Comparison of ENCODE assay signal across 8 mouse cellular contexts in the genomic region with DNA sequence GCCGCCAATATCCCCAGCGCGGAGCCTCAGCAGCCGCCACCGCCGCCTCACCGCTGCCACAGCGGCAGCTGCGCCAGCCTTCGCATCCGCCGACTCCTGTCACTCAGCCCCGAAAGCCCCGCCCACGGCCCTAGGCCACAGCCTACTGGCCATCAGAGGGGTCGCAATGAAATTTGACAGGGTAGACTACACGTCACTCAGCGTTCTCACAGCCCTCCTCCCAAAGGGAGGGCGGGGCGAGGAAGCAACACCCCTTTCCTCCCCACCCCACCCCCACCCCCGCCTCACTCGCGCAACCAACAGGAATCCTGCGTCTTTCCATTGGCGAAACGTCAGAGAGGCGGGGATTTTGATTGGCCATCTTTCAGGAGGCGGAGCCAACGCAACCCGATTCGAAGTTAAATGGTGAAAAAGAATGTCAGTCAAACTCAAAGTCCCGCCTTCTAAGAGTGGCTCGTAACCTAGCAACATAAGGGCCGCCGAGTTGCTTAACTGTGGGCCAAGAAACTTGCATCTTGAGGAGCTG. TPM values are rescaled to one million over a fixed set of nuclear protein-coding genes. Genes with fewer than 3 reads are reported as not detected.
DNase-seq lines count a peak whose midpoint lies in the region; ATAC-seq lines count a peak whose summit lies in the region.

A gene (minus strand): TSS at position 105 of the 526 bp plus-strand sequence.
A gene (plus strand): TSS at position 448 of the 526 bp plus-strand sequence.

- H3K27ac ChIP-seq in forebrain, embryonic 10.5 days, result peak within 1 kb of the TSS; percentile 89
- H3K27ac ChIP-seq in heart, embryonic 16.5 days (ENCODE audit: low read length), result peak within 1 kb of the TSS; percentile 74
- peak within 1 kb of the TSS; percentile 95 for H3K27ac ChIP-seq in liver, embryonic 15.5 days (replicated peaks)
- no peak within 1 kb of the TSS for H3K27ac ChIP-seq in neural tube, embryonic 12.5 days

- H3K9ac ChIP-seq in heart, embryonic 16.5 days (ENCODE audit: low read length), result peak within 1 kb of the TSS; percentile 88
- H3K9ac ChIP-seq in liver, embryonic 15.5 days, result peak within 1 kb of the TSS; percentile 93
- peak within 1 kb of the TSS; percentile 91 for H3K9ac ChIP-seq in neural tube, embryonic 12.5 days

- H3K36me3 ChIP-seq in forebrain, embryonic 10.5 days (replicated peaks), result peaks cover 14% of the 10 kb centered on the region
- peaks cover 15% of the 10 kb centered on the region for H3K36me3 ChIP-seq in heart, embryonic 16.5 days (ENCODE audit: control insufficient read depth, insufficient read depth)
- H3K36me3 ChIP-seq in liver, embryonic 15.5 days (replicated peaks), result peaks cover 20% of the 10 kb centered on the region
- H3K36me3 ChIP-seq in neural tube, embryonic 12.5 days, result peaks cover 16% of the 10 kb centered on the region

- H3K4me2 ChIP-seq in heart, embryonic 16.5 days (ENCODE audit: low read depth, low read length), result peak within 1 kb of the TSS; percentile 81
- H3K4me2 ChIP-seq in liver, embryonic 15.5 days, result peak within 1 kb of the TSS; percentile 83
- H3K4me2 ChIP-seq in neural tube, embryonic 12.5 days (replicated peaks), result peak within 1 kb of the TSS; percentile 66

- H3K9me3 ChIP-seq in forebrain, embryonic 10.5 days, result 0 out of 2 replicates have a peak, but pooled peaks cover 3% of the 10 kb centered on the region
- H3K9me3 ChIP-seq in heart, embryonic 16.5 days (replicated peaks; ENCODE audit: control insufficient read depth, low read length), result peaks cover 5% of the 10 kb centered on the region; the same call in 1 of the 2 replicates
- H3K9me3 ChIP-seq in liver, embryonic 15.5 days (replicated peaks), result no peaks in the 10 kb centered on the region
- H3K9me3 ChIP-seq in neural tube, embryonic 12.5 days, result no peaks in the 10 kb centered on the region

- peak; percentile 89 for ATAC-seq in CD4-positive, CD25-positive, alpha-beta regulatory T cell, adult 4 months
- ATAC-seq in heart, embryonic 16.5 days (replicated peaks; ENCODE audit: extremely low read depth, insufficient read depth, low FRiP score), result peak; percentile 99
- peak; percentile 91 for ATAC-seq in liver, embryonic 15.5 days (ENCODE audit: insufficient read depth)
- peak; percentile 97 for ATAC-seq in neural tube, embryonic 12.5 days (ENCODE audit: low FRiP score, low read depth)

- H3K4me3 ChIP-seq in forebrain, embryonic 10.5 days, result peak within 1 kb of the TSS; percentile 81
- H3K4me3 ChIP-seq in heart, embryonic 16.5 days (ENCODE audit: low read length), result peak within 1 kb of the TSS; percentile 79
- peak within 1 kb of the TSS; percentile 89 for H3K4me3 ChIP-seq in liver, embryonic 15.5 days (replicated peaks)
- peak within 1 kb of the TSS; percentile 77 for H3K4me3 ChIP-seq in neural tube, embryonic 12.5 days

- H3K27me3 ChIP-seq in forebrain, embryonic 10.5 days (ENCODE audit: poor library complexity, severe bottlenecking), result peaks cover 6% of the 10 kb centered on the region; the same call in 1 of the 2 replicates
- no peaks in the 10 kb centered on the region for H3K27me3 ChIP-seq in heart, embryonic 16.5 days (ENCODE audit: control insufficient read depth, insufficient read depth, low read length)
- H3K27me3 ChIP-seq in liver, embryonic 15.5 days, result no peaks in the 10 kb centered on the region
- no peaks in the 10 kb centered on the region for H3K27me3 ChIP-seq in neural tube, embryonic 12.5 days (replicated peaks)

- peaks cover 44% of the 10 kb centered on the region for H3K4me1 ChIP-seq in forebrain, embryonic 10.5 days
- H3K4me1 ChIP-seq in heart, embryonic 16.5 days (ENCODE audit: control insufficient read depth, insufficient read depth, low read length), result peaks cover 22% of the 10 kb centered on the region
- peaks cover 58% of the 10 kb centered on the region for H3K4me1 ChIP-seq in liver, embryonic 15.5 days (replicated peaks)
- H3K4me1 ChIP-seq in neural tube, embryonic 12.5 days, result peaks cover 28% of the 10 kb centered on the region

- under 1% methylated on average over 35 of the region's 35 CpGs for WGBS in forebrain, embryonic 10.5 days
- under 1% methylated on average over 35 of the region's 35 CpGs for WGBS in heart, embryonic 16.5 days
- WGBS in liver, embryonic 15.5 days (ENCODE audit: insufficient replicate concordance), result under 1% methylated on average over 35 of the region's 35 CpGs
- under 1% methylated on average over 35 of the region's 35 CpGs for WGBS in neural tube, embryonic 12.5 days

- DNase-seq in c-Kit-negative CD71-positive TER-119-positive erythroid progenitor cells, embryonic 14.5 days (ENCODE audit: low read depth, low spot score), result peak; percentile 99
- peak; percentile 99 for DNase-seq in forebrain, embryonic 10.5 days (ENCODE audit: extremely low spot score, low spot score)
- DNase-seq in kidney, postnatal 36 days, result peak; percentile 99 to 100
- peak; percentile 98 for DNase-seq in telencephalon, adult 2 months (ENCODE audit: low read depth, low spot score)

RNA-seq across cellular contexts. Expression of the first gene that starts in this region (rescaled TPM):
- polyA plus RNA-seq in CD4-positive, CD25-positive, alpha-beta regulatory T cell, adult 4 months (2017; shearing (Covaris generic)), result 10 to 100 TPM; 14.7 to 17.4 TPM
- polyA plus RNA-seq in forebrain, embryonic 10.5 days (2016; fragmentation: Nextera tagmentation; extraction: Ambion mirVana), result 10.7 and 11.7 TPM in 2 replicates
- 14.5 TPM in 2 replicates for polyA plus RNA-seq in heart, embryonic 16.5 days (2015; fragmentation: Nextera tagmentation; extraction: Ambion mirVana)
- polyA plus RNA-seq in liver, embryonic 15.5 days (2015; fragmentation: Nextera tagmentation; extraction: Ambion mirVana), result 22.7 and 26.4 TPM in 2 replicates
- polyA plus RNA-seq in neural tube, embryonic 12.5 days (2016; fragmentation: Nextera tagmentation; extraction: Ambion mirVana), result 19.4 and 21.7 TPM in 2 replicates

RNA-seq across cellular contexts. Expression of the second gene that starts in this region (rescaled TPM):
- polyA plus RNA-seq in CD4-positive, CD25-positive, alpha-beta regulatory T cell, adult 4 months (2017; shearing (Covaris generic)), result 1 to 10 TPM in 1 of 2 experiments, under 1 TPM in 1; 0.40 to 1.1 TPM
- 0.37 and 0.84 TPM in 2 replicates for polyA plus RNA-seq in forebrain, embryonic 10.5 days (2016; fragmentation: Nextera tagmentation; extraction: Ambion mirVana)
- 0.36 and 0.42 TPM in 2 replicates for polyA plus RNA-seq in heart, embryonic 16.5 days (2015; fragmentation: Nextera tagmentation; extraction: Ambion mirVana)
- polyA plus RNA-seq in liver, embryonic 15.5 days (2015; fragmentation: Nextera tagmentation; extraction: Ambion mirVana), result 0.90 and 1.2 TPM in 2 replicates
- polyA plus RNA-seq in neural tube, embryonic 12.5 days (2016; fragmentation: Nextera tagmentation; extraction: Ambion mirVana), result 0.70 and 0.93 TPM in 2 replicates
